Mouse (Mus musculus) midbrain, embryonic 10.5 days (tissue): ENCODE measurements around the gene Adgrg3. TPM values are rescaled to one million over a fixed set of nuclear protein-coding genes. Genes with fewer than 3 reads are reported as not detected.
A peak's percentile ranks its signal among the peaks of the same experiment; 100 is the strongest.

Source experiments
- DNase-seq: peaks from one replicate; pipeline ENCODE4 v3.0.0-alpha.2; 2017; ENCODE audit warnings: low spot score
- H3K27ac ChIP-seq: fragments of 300-500 bp; sonication (generic); replicated peaks from 2 replicates; pipeline ENCODE4 v1.5.1; 2016; ENCODE audit warnings: mild to moderate bottlenecking
- H3K27me3 ChIP-seq: fragments of 300-500 bp; sonication (generic); 2 replicates; pipeline ENCODE4 v1.6.1; 2016; ENCODE audit warnings: low read depth, mild to moderate bottlenecking; ENCODE audit not compliant: poor library complexity, severe bottlenecking
- H3K36me3 ChIP-seq: fragments of 300-500 bp; sonication (generic); 2 replicates; pipeline ENCODE4 v1.6.1; 2016; ENCODE audit warnings: mild to moderate bottlenecking, moderate library complexity
- H3K4me1 ChIP-seq: fragments of 300-500 bp; sonication (generic); 2 replicates; pipeline ENCODE4 v1.6.1; 2016
- H3K4me3 ChIP-seq: fragments of 300-500 bp; sonication (generic); 2 replicates; pipeline ENCODE4 v1.5.1; 2016; ENCODE audit warnings: mild to moderate bottlenecking, moderate library complexity
- H3K9me3 ChIP-seq: fragments of 300-500 bp; sonication (generic); replicated peaks from 2 replicates; pipeline ENCODE4 v1.6.1; 2016; ENCODE audit warnings: mild to moderate bottlenecking
- WGBS: fragments of 180-500 bp; shearing (Covaris S2); methylation state at CpG from one replicate; pipeline ENCODE4 v1.1.7; 2016; 5-methylcytosine and 5-hydroxymethylcytosine counted together
- polyA plus RNA-seq: library from polyadenylated mRNA; unstranded; fragments of >200 nt; fragmentation: Nextera tagmentation; extraction: Ambion mirVana; gene quantifications from 2 replicates; pipeline ENCODE4 v1.2.1, GENCODE M21; 2016

Adgrg3 gene
- polyA plus RNA-seq, 1 experiment from 2014 or later: 3.9 TPM

- WGBS: 88% methylated on average over 6 of the region's 6 CpGs
- H3K27ac ChIP-seq: peak overlapping the region; percentile 83
- peaks cover 26% of the 10 kb centered on the region for H3K27me3 ChIP-seq
- no peaks in the 10 kb centered on the region for H3K36me3 ChIP-seq
- peaks cover 74% of the 10 kb centered on the region for H3K4me1 ChIP-seq
- no peak for DNase-seq
- peak overlapping the region; percentile 16 for H3K4me3 ChIP-seq
- no peaks in the 10 kb centered on the region for H3K9me3 ChIP-seq
These were observed 32.5 kb upstream of the Adgrg3 start for GRCm38 (mm10) chr8:94985023-94985422.

- no peak for DNase-seq
- peak overlapping the region; percentile 83 for H3K27ac ChIP-seq
These were observed 30.8 kb upstream of the Adgrg3 start for GRCm38 (mm10) chr8:94986676-94987075.

GRCm38 (mm10) chr8:94987553-94987952, 29.9 kb upstream of the Adgrg3 start:
- H3K4me1 ChIP-seq: peaks cover 75% of the 10 kb centered on the region

More at GRCm38 (mm10) chr8:94986676-94987075, 30.8 kb upstream of the Adgrg3 start:
- Histone ChIP-seq H3K4me1 (peaks cover 75% of the 10 kb centered on the region), H3K27me3 (peaks cover 20% of the 10 kb centered on the region), H3K9me3 (no peaks in the 10 kb centered on the region), H3K4me3 (0 out of 2 replicates have a peak overlapping the region, but pooled peaks have one; percentile 3), H3K36me3 (no peaks in the 10 kb centered on the region)
- 72% methylated on average over 5 of the region's 5 CpGs for WGBS

GRCm38 (mm10) chr8:94988619-94989018, 28.9 kb upstream of the Adgrg3 start:
- H3K9me3 ChIP-seq: no peaks in the 10 kb centered on the region
- peaks cover 15% of the 10 kb centered on the region; the same call in 1 of the 2 replicates for H3K27me3 ChIP-seq
- WGBS: 79% methylated on average over 6 of the region's 6 CpGs
- no peak overlapping the region for H3K27ac ChIP-seq
- DNase-seq: no peak
- no peak overlapping the region for H3K4me3 ChIP-seq
- H3K4me1 ChIP-seq: peaks cover 75% of the 10 kb centered on the region
- H3K36me3 ChIP-seq: no peaks in the 10 kb centered on the region

More at GRCm38 (mm10) chr8:94987553-94987952, 29.9 kb upstream of the Adgrg3 start:
- no peak overlapping the region for H3K4me3 ChIP-seq
- H3K36me3 ChIP-seq: no peaks in the 10 kb centered on the region
- DNase-seq: no peak
- 88% methylated on average over 7 of the region's 7 CpGs for WGBS
- peaks cover 18% of the 10 kb centered on the region for H3K27me3 ChIP-seq
- H3K27ac ChIP-seq: peak overlapping the region; percentile 43
- H3K9me3 ChIP-seq: no peaks in the 10 kb centered on the region

- no peak overlapping the region for H3K4me3 ChIP-seq
- H3K27ac ChIP-seq: no peak overlapping the region
- peaks cover 75% of the 10 kb centered on the region for H3K4me1 ChIP-seq
- DNase-seq: no peak
- WGBS: 95% methylated on average over 4 of the region's 4 CpGs
- H3K27me3 ChIP-seq: peaks cover 15% of the 10 kb centered on the region; the same call in 1 of the 2 replicates
- H3K36me3 ChIP-seq: no peaks in the 10 kb centered on the region
- no peaks in the 10 kb centered on the region for H3K9me3 ChIP-seq
These were observed 27.8 kb upstream of the Adgrg3 start for GRCm38 (mm10) chr8:94989711-94990110.

GRCm38 (mm10) chr8:94990598-94991453, 26.7 kb upstream of the Adgrg3 start:
- Histone ChIP-seq H3K27ac (peak overlapping the region; percentile 98), H3K9me3 (no peaks in the 10 kb centered on the region), H3K36me3 (no peaks in the 10 kb centered on the region), H3K27me3 (peaks cover 15% of the 10 kb centered on the region; the same call in 1 of the 2 replicates), H3K4me3 (no peak overlapping the region), H3K4me1 (peaks cover 75% of the 10 kb centered on the region)
- WGBS: 70% methylated on average over 11 of the region's 11 CpGs
- DNase-seq: no peak

GRCm38 (mm10) chr8:94991454-94991994, 26.0 kb upstream of the Adgrg3 start:
- Histone ChIP-seq H3K4me3 (no peak overlapping the region), H3K27ac (peak overlapping the region; percentile 98), H3K36me3 (no peaks in the 10 kb centered on the region), H3K27me3 (peaks cover 12% of the 10 kb centered on the region; the same call in 1 of the 2 replicates), H3K9me3 (no peaks in the 10 kb centered on the region), H3K4me1 (peaks cover 75% of the 10 kb centered on the region)
- WGBS: 88% methylated on average over 9 of the region's 9 CpGs
- no peak for DNase-seq

- H3K36me3 ChIP-seq: peaks cover 2% of the 10 kb centered on the region; the same call in 1 of the 2 replicates
- peaks cover 75% of the 10 kb centered on the region for H3K4me1 ChIP-seq
- H3K27me3 ChIP-seq: 0 out of 2 replicates have a peak, but pooled peaks cover 7% of the 10 kb centered on the region
- DNase-seq: no peak
- peak overlapping the region; percentile 98 for H3K27ac ChIP-seq
- 90% methylated on average over 4 of the region's 4 CpGs for WGBS
- no peak overlapping the region for H3K4me3 ChIP-seq
- H3K9me3 ChIP-seq: no peaks in the 10 kb centered on the region
These were observed 25.5 kb upstream of the Adgrg3 start for GRCm38 (mm10) chr8:94992010-94992409.

- H3K27me3 ChIP-seq: 0 out of 2 replicates have a peak, but pooled peaks cover 4% of the 10 kb centered on the region
- H3K36me3 ChIP-seq: peaks cover 7% of the 10 kb centered on the region
- H3K4me3 ChIP-seq: no peak overlapping the region
- 44% methylated on average over 5 of the region's 5 CpGs for WGBS
- no peaks in the 10 kb centered on the region for H3K9me3 ChIP-seq
- DNase-seq: no peak
- H3K27ac ChIP-seq: peak overlapping the region; percentile 98
- H3K4me1 ChIP-seq: peaks cover 75% of the 10 kb centered on the region
These were observed 25.0 kb upstream of the Adgrg3 start for GRCm38 (mm10) chr8:94992534-94992933.

- Histone ChIP-seq H3K27ac (peak overlapping the region; percentile 98), H3K4me3 (peak overlapping the region; percentile 79), H3K9me3 (no peaks in the 10 kb centered on the region), H3K27me3 (no peaks in the 10 kb centered on the region), H3K36me3 (peaks cover 13% of the 10 kb centered on the region), H3K4me1 (peaks cover 78% of the 10 kb centered on the region)
- WGBS: 69% methylated on average over 9 of the region's 9 CpGs
- DNase-seq: no peak
These were observed 24.3 kb upstream of the Adgrg3 start for GRCm38 (mm10) chr8:94992996-94993724.

GRCm38 (mm10) chr8:94994006-94994405, 23.5 kb upstream of the Adgrg3 start:
- H3K27me3 ChIP-seq: no peaks in the 10 kb centered on the region
- DNase-seq: peak; percentile 97
- no peaks in the 10 kb centered on the region for H3K9me3 ChIP-seq
- peak overlapping the region; percentile 79 for H3K4me3 ChIP-seq
- H3K4me1 ChIP-seq: peaks cover 87% of the 10 kb centered on the region
- peak overlapping the region; percentile 98 for H3K27ac ChIP-seq
- WGBS: 3% methylated on average over 14 of the region's 14 CpGs
- H3K36me3 ChIP-seq: peaks cover 18% of the 10 kb centered on the region

- Histone ChIP-seq H3K4me1 (peaks cover 92% of the 10 kb centered on the region), H3K36me3 (peaks cover 21% of the 10 kb centered on the region), H3K27ac (peak overlapping the region; percentile 98), H3K4me3 (peak overlapping the region; percentile 79), H3K27me3 (no peaks in the 10 kb centered on the region), H3K9me3 (no peaks in the 10 kb centered on the region)
- 17% methylated on average over 1 of the region's 1 CpGs for WGBS
- no peak for DNase-seq
These were observed 23.0 kb upstream of the Adgrg3 start for GRCm38 (mm10) chr8:94994510-94994909.
